Mouse (Mus musculus): Measurements from ENCODE around the gene Hip1r.

Hip1r gene

DNA sequence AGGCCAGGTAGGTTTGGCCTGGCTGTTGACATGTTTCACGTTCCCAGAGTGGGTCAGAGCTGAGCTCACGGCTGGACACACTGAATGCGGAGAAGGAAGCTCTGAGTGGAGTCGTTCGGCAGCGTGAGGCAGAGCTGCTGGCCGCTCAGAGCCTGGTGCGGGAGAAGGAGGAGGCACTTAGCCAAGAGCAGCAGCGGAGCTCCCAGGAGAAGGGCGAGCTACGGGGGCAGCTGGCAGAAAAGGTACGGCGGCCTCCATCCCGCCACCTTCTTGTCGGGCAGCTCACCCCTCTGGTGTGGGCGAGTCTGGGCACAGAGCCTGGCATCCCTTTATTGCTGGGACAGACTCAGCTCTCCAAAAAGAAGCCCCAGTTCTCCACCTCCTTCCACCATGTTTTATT, 24.4 kb downstream of the Hip1r start:
- peak; percentile 63 to 66 for DNase-seq

DNA sequence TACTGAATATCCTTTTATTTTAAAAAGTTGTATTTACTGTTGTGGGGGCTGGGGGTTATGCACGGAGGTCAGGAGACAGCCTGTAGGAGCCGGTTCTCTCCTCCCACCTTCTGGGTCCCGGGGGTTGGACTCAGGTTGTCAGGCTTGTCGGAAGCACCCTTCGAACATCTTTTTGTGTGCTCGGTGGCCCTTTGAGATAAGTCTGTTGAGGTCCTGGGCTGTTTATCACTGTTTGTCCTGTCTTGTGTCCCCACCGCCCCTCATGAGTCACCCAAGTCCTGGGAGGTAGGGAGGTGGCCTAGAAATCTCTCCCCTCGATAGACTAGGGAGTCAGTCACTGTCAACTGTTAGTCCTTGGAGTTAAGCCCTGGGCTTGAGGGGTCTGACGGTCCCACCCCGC, 24.9 kb downstream of the Hip1r start:
- DNase-seq = no peak

DNA sequence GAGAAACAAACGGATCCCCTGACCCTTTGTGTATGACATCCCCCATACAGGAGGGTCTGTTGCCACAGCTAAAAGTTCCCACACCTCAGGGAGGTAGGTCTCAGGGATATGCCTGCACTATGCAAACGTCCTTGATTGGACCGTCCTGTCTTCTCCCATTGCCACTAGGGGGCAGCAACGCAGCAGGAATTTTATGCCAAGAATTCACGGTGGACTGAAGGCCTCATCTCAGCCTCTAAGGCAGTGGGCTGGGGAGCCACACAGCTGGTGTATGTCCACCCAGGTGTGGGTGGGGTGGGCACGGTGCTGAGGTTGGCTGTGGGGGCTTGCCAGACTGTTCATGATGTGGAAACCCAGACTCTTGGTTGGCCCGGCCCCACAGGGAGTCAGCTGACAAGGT, 27.4 kb downstream of the Hip1r start:
- DNase-seq = peak; percentile 96 to 98

DNA sequence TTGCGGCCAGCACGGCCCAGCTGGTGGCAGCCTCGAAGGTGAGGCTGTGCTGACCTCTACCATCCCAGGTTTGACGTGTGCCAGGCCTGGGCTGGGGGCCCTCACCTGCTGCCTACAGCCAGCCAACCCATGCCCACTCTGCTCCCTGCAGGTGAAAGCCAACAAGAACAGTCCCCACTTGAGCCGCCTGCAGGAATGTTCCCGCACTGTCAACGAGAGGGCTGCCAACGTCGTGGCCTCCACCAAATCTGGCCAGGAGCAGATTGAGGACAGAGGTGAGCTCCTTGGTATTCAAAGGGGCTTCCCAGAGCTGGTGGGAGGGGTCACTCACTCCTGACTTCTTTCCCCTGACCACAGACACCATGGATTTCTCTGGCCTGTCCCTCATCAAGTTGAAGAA, 27.8 kb downstream of the Hip1r start:
- no peak for DNase-seq

DNA sequence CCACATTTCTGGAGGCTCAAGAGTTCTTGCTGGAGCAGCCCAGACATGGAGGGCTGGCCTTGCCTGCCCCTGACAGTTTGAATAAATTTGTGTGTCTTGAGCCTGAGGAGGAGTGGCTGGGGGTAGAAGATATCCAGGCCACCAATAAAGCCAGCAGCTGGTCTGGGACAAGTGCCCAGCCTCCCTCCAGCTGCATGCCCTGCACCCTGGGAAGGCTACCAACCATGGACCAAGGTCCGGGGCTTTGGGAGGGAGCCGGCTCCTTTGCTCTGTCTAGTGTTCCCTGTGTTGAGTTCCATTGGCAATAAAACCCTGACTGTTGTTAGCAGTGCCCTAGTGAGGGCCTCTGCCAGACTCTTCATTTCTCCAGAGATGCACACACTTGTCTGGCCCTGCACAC, 29.4 kb downstream of the Hip1r start:
- peak; percentile 46 to 62 for DNase-seq

DNA sequence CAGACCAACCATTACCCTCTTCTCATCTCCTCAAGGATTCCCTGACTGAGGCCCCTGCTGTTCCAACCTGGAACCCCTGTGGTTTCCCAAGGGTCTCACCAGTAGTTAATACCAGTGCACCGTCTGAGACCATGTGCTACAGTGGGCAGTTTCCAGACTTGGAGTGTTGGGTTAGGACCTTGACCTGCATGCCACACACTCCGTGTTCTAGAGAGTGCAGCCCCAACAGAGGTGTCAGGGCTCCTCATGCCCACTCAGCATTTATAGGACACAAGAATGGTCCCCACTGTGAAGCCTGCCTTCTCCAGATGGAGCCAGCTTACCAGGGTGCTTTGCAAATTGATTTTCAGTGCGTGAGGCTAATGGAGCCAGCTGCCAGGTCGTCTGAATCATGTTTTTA, 29.9 kb downstream of the Hip1r start:
- no peak for DNase-seq

DNA sequence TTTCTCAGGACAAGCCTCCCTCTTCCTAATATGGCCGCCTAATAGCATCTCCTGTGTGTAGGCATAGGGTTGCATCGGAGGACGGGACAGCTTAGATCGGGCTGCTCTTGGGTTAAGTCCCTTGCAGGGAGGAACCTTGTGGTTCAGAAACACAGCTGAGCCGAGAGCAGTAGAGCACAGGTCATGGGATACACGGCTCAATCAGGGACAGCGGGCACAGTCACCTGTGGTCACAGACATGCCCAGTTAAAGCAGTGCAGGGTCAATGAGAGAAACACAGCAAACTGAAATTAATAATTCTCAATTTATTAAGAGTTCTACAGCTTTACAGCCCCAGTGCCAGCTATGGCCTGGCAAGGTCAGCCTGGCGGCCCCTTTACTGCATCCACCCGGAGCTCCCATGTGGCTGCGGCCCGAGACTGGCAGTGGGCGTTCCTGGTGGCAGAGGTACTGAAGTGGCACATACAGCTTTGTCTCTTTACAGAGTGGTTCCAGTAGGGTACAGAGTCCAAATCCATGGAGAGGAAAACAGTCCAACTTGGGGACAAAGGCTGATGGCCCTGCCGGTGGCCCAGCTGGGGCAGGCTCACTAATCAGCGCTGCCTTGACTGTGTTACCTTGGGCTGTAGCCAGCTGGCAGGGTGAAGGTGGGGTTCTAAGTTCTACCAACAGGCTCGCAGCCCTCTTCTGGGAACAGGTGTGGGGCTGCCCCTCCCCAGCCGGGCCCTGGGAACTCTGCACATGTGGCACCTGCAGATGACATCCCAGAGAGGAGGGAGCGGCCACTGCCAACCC, 31.1 kb downstream of the Hip1r start:
- DNase-seq = peak in 1 of 2 experiments; percentile 71

DNA sequence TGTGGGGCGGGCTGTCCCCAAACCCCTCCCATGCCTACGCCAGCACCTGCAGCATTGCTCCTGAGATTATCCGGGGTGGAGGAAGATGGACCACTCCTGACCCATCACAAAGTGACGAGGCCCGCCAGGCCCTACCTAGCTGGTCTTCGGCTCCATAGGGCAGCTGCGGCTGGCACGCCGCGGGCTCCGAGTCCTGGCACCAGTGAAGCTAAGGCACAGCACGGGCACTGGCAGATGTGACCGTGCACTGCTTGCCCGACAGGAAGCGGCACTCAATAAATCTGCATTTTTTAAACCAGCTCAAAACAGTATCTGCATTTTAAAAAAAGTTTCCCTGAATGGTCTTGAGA, 31.7 kb downstream of the Hip1r start:
- DNase-seq = peak in 1 of 2 experiments; percentile 50

DNA sequence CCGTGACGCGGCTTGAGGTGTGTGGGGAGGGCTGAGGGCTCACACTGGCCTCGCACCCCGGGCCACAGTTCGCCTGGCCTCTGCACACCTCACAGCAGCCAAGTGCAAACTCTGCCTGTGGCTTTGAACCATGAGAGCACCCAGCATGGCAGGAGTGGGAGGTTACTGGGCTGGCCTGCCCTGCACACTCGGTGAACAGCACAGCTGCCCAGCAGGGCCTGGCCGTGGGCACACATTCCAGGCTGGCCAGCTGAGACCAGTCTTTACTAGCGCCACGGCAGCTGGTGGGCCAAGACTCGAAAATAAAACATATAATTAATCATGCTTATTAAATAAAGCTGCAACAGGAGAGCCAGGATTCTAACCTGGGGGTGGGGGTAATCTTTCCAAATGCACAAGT, 32.2 kb downstream of the Hip1r start:
- no peak for DNase-seq

DNA sequence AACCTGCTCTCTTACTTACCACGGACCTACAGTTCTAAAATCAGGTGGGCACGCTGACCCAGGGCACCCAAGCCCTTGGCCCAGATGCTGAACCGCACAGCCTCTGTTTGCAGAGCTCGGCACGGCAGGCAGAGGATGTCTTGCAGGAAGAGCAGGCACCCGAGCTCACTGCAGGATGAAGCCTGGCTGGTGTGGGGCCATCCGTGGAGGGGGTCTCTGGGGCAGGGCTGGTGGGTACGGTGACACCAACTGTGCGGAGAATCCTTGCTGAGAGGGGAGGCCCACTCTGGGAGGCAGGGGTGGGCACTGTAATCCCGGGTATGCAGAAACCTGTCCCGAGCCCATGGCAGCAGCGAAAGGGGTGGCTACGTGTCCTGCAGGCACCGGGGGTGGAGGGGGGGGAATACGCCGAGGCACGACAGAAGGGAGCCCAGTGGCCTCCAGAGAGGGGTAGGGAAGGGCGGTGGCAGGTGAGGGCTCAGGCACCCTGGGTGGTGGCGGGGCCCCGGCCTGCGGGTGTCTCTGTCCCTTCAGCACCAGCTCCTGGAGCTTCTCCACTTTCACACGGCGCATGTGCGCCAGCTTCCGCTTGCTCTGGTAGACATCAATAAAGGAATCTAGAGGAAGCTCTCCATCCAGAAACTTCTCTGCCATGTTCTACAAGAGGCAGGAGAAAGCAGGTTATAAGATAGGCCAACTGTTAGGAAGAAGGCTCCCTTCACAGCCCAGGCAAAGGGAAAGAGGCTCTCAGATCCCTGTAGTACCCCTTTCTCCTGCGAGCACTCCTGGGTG, 32.9 kb downstream of the Hip1r start:
- DNase-seq = peak; percentile 47 to 54

DNA sequence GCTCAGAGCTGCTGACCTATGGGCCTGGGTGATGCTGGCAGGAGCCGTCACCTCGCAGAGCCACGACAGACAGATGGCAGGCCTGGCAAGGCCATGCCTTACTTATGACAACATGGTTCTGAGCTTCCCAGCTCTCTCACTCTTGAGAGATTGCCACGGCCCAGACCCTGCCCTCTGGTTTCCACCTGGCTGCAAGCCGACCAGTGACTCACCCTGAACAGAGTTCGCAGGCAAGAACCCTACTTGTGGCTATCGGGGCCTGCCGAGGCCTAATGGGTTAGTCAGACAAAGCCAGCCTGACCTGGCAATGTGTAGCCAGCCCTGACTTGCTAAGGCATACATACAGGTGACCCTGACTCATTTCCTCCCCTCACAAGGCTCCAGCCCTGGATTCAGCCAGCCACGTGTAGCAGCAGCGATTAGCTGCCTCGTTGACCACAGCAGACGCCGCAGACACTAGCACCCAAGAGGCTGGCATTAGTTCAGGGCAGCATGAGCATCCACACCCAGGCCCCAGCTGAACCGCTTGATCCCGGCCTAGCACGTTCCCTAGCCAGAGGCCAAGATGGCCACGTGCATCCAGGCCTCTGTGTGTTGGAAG, 33.6 kb downstream of the Hip1r start:
- peak; percentile 90 for DNase-seq

DNA sequence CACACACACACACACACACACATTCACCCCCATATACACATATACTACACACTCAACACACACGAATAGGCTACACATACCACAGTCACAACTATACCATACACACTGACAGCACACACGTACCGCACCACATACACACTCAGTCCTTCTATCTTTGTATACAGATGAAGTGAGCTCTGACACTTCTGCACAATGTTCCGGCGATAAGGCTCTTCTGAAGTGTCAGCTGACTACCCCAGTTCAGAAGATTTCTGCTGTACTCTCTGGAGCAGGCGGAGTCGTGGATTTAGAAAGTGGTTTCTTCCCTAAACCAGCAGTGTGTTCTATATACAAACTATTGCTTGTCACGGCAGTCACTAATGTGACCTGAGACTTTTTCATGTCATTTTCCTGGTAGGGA, 36.6 kb downstream of the Hip1r start:
- DNase-seq = no peak

DNA sequence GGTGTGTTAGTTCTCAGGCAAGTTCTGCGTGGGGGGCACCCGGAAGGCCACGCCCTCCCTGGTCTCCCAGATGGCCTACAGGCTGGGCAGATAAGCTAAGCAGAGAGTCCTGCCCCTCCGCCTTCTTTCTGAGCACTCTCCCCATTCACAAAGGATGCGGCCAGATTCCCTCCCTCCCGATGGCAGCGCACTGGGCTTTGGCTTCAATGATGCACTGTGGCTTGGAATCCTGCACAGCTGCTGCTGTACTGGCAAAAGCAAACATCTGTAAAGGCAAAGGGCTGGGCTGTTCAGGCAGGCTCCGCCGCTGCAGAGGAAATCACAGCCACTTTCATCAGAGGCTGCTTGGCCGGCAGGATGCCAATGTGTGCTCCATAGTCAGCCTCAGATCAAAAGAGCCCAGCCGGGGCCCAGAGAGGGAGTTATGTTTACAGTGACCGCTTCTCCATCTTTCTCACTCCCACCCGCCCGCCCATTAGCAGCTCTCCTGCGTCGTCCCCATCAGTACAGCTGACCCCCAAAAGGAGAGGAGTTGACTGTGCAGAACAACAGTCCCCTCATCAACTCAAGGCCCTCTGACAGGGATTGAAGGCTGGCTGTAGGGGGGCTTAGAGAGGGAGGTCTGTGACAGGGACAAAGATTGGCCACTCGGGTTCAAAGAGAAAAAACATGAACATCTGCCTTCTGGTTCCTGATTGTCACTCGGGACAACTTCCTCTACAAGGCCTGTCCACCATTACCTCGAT, 37.7 kb downstream of the Hip1r start:
- DNase-seq = peak; percentile 63 to 67

DNA sequence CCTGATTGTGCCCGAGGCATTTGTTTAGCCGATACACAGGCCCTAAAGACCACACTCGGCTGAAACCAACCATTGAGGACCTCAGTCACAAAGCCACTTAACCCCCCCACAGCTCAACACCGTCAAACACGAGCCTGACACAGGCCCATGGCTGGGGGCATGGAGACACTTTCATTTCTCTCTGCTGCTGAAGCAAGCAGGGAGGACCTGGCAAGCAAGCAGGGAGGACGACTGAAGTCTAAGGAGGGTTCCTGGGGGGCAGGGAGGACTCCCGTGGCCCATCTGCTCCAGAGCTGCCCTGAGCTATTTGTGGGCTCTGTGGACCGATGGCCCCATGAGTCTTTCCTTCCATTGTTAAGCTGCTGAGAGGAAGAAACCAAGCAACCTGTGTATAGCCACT, 38.5 kb downstream of the Hip1r start:
- no peak for DNase-seq

DNA sequence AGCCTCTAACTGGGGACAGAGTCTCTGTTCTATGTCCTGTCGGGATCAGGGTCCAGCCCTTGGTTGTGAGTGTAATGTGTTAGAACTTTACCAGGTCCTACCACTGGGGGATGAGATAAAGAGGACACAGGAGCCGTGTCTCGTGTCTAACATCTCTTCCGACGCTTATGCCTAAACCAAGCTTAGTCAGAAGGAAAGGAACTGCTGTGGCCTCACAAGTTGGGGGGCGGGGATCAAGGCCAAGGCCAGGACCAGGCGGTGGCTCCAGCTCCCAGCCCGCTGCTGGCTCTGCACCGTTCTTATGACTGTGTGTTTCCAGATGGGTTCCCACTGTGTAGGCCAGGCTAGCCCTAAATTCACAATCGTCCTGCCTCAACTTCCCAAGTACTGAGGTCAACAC, 39.5 kb downstream of the Hip1r start:
- no peak for DNase-seq

DNA sequence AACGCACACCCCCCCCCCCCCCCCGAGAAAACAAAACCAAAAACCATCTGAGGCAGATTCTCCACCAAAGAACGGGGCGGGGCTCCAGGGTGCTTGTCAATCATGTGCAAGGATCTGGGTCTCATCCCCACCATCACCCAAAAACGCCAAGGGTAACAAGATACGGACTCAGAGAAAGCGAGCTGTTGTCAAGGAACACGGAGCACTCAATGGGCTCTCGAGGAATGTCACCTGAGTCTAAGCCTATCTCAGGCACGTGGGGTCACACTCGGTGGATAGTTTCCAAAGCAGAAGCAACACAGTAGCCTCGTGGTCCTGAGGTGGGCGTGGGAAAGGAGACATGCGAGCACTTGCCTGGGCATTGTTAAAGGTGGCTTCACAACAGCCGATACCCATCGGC, 40.3 kb downstream of the Hip1r start:
- no peak for DNase-seq

DNA sequence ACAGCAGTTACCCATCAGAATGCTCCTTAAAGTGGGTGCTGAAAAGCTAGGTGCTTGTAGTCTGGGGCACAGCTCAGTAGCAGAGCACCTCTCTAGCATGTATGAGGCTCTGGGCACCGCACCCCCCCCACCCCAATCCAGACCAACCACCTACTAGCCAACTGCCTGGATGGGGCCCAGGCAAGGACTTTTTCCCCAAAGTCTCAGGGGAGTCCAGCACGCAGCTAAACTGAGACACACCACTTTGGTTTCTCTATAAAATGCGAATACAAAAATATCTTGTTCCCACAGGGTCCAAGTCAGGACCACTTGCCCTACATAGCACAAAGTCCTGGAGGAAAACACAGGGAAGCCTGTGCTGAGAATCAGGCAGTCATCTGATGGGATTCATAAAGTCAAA, 40.8 kb downstream of the Hip1r start:
- no peak for DNase-seq

DNA sequence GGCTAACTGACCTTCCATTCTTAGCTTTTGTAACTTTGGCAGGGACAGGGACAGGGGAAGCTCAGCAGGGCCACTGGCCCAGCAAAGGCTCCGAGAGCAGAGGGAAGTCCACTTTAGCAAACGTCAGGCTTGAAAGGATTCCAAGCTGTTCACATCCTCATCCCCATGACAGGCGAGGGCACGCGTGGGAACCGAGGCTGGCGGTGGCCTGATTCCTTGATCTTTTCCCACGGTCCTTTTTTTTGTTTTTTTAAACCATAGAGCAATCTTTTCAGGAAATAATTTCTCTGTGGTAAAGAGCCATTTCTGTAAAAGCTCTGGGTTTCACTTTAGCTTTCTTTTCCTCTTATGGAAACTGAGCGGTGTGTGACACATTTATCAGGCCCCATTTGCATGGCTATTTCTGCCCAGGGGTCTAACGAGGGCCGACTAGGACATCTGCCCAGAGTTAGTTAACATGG, 41.4 kb downstream of the Hip1r start:
- no peak for DNase-seq

DNA sequence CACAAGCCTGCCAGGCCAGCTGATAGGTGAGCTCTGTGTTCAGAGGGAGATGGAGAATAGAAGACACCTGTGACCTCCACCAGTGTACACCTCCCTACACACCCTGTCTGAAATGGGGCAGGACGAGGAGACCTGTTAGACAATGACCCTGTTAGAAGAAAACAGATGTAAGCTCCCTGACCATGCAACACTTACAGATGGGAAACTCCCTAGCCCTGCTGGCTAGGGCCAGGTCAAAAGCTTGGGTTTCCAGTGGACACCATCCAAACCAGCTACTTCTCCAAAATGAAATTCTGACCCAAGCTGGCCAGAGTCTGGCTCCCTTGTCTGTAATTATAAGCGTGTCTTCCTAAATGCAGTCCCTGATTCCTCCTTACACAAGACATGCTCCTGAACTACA, 42.3 kb downstream of the Hip1r start:
- no peak for DNase-seq

DNA sequence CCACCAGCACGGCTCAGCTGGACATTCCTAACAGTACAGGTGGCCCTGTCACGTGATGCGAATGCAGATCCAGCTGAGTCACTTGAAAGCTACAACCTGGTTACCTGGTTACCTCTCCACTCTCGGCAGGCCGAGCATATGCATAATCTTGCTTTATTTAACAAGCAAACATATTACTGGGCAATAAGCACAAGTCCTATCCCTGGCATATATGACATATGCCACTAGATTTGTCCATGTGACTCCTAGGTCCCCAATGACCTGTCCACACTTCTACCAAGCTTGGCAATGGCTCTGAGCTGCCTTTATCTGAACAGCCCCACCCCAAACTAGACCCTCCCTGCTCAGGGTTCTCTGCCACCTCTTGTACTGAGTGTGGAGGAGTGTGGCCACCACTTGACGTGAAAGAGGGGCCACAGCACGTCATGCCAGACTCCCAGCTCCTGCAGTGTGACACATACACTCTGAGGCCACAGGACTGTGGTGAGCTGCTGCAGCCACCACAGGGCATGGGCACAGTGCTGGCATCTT, 42.9 kb downstream of the Hip1r start:
- no peak for DNase-seq

DNA sequence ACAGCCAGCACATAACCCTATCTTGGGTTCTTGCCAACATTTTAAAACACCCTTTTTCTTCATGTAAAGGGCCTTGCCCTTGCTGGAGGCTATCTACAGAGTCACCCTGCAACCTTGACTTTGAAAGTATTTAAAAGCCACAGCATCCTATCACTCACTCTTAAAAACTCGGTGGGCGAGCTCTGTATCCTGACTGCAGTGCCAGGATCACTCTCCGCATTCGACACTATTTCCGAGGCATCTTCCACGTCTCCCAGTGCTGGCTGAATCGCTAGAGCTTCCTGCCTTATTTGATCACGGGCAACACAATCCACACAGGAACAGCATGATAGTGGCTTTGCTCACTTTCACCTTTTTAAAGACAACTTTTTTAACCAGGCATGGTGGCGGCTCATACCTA, 44.5 kb downstream of the Hip1r start:
- DNase-seq = no peak

DNA sequence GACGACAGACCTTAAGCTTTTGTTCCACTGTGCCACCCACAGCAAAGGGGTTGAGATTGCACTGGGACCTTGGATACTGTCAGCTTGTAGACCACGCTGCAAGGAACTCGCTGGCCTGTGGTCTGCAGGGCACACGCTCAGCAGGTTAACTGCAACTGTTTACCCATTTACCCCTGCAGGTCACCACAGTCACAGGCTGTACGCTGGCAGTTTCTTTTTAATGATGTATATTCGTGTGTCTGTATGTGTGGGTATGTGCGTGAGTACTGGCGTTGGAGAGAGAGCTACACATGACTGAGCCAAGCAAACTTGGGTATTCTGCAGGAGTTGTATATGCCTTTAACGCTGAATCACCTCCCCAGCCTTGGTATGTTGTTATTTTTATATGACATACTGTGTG, 45.2 kb downstream of the Hip1r start:
- peak in 1 of 2 experiments; percentile 3 for DNase-seq
